Mouse (Mus musculus) midbrain, embryonic 10.5 days (tissue): ENCODE data around the gene Arpp21. TPM values are rescaled to one million over a fixed set of nuclear protein-coding genes. Genes with fewer than 3 reads are reported as not detected.

Experiments
- DNase-seq: peaks from one replicate; pipeline ENCODE4 v3.0.0-alpha.2; 2017; ENCODE audit warnings: low spot score
- H3K27ac ChIP-seq: fragments of 300-500 bp; sonication (generic); replicated peaks from 2 replicates; pipeline ENCODE4 v1.5.1; 2016; ENCODE audit warnings: mild to moderate bottlenecking
- H3K27me3 ChIP-seq: fragments of 300-500 bp; sonication (generic); 2 replicates; pipeline ENCODE4 v1.6.1; 2016; ENCODE audit warnings: low read depth, mild to moderate bottlenecking; ENCODE audit not compliant: poor library complexity, severe bottlenecking
- H3K36me3 ChIP-seq: fragments of 300-500 bp; sonication (generic); 2 replicates; pipeline ENCODE4 v1.6.1; 2016; ENCODE audit warnings: mild to moderate bottlenecking, moderate library complexity
- H3K4me1 ChIP-seq: fragments of 300-500 bp; sonication (generic); 2 replicates; pipeline ENCODE4 v1.6.1; 2016
- H3K4me3 ChIP-seq: fragments of 300-500 bp; sonication (generic); 2 replicates; pipeline ENCODE4 v1.5.1; 2016; ENCODE audit warnings: mild to moderate bottlenecking, moderate library complexity
- H3K9me3 ChIP-seq: fragments of 300-500 bp; sonication (generic); replicated peaks from 2 replicates; pipeline ENCODE4 v1.6.1; 2016; ENCODE audit warnings: mild to moderate bottlenecking
- WGBS: fragments of 180-500 bp; shearing (Covaris S2); methylation state at CpG from one replicate; pipeline ENCODE4 v1.1.7; 2016; 5-methylcytosine and 5-hydroxymethylcytosine counted together
- polyA plus RNA-seq: library from polyadenylated mRNA; unstranded; fragments of >200 nt; fragmentation: Nextera tagmentation; extraction: Ambion mirVana; gene quantifications from 2 replicates; pipeline ENCODE4 v1.2.1, GENCODE M21; 2016

Arpp21 gene
- polyA plus RNA-seq, 1 experiment from 2014 or later, result 1.1 TPM

DNA sequence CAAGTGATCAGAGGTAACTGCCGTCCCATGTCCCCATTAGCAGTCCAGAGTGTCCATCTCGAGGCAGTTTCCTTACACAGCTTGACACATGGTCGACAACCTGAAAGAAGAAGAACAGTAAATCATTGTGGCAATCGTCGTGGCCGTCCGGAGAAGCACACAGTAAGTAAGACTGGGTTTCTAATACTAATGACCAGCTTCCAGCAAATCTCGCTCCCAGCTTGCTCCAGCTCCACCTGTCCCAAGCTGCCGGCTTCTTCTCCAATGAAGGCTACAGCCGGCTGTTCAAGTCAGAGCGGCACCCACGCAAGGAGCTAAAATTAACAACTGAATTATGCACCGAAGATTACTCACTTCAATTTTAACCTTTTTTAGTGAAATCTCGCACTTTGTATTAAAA, 48.1 kb downstream of the Arpp21 start:
- Histone ChIP-seq H3K9me3 (no peaks in the 10 kb centered on the region), H3K4me1 (peaks cover 24% of the 10 kb centered on the region), H3K27ac (no peak overlapping the region), H3K4me3 (no peak overlapping the region), H3K27me3 (peaks cover 33% of the 10 kb centered on the region), H3K36me3 (no peaks in the 10 kb centered on the region)
- 50% methylated on average over 14 of the region's 14 CpGs for WGBS
- no peak for DNase-seq

DNA sequence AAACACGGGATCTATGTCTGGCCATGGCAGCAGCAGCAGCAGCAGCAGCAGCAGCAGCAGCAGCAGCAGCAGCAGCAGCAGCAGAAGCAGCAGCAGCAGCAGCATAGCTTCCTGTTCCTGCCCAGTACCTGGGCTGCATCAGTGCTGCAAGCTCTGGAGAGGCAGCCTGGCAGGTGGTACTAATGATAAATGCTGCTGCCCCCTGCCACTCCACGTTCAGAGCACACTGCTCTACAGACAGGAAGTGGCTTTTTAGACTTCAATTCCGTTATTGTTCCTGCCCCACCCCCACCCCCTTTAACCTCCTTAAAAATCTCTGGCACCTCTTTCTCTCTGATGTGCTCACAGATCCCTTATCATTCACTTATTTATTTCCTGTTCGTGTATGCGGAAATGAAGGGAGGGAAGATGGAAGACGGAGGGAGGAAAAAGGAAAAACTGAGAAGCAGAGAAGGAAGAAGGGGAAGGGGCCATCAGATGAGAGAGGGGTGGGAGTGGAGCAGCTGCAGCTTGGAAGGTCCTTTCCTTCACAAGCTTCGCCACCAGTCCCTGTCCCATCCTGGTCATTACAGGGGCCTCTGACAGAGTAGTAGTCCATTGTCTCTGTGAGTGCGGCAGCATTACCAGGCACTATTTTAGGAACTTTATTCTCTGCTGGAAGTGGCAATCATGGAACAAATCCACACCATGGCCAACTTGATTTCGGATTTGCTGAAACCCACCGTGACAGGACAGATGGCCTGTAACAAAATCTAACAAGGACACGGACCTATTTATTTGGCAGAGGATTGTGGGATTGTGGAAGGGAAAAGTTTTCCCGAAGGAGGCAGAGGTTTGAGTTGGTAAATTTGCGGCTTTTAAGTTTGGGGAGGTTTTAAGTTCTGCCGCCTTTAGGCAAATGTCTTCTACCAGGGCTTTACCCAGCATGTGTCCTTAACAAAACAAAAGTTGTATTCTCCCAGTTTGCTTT, 49.1 kb downstream of the Arpp21 start:
- WGBS, result 18% methylated on average over 14 of the region's 14 CpGs
- no peak for DNase-seq
- H3K4me3 ChIP-seq, result peak overlapping the region; percentile 21; the same call in 1 of the 2 replicates

GRCm38 (mm10) chr9:112185746-112186145, 50.0 kb downstream of the Arpp21 start:
- Histone ChIP-seq H3K4me3 (no peak overlapping the region), H3K27me3 (peaks cover 33% of the 10 kb centered on the region)
- 68% methylated on average over 10 of the region's 10 CpGs for WGBS

More for the DNA sequence above, 49.1 kb downstream of the Arpp21 start:
- Histone ChIP-seq H3K27me3 (peaks cover 33% of the 10 kb centered on the region), H3K27ac (peak overlapping the region; percentile 55; the same call in 1 of the 2 replicates), H3K9me3 (no peaks in the 10 kb centered on the region), H3K4me1 (peaks cover 24% of the 10 kb centered on the region), H3K36me3 (no peaks in the 10 kb centered on the region)

GRCm38 (mm10) chr9:112182738-112183137, 53.0 kb downstream of the Arpp21 start:
- Histone ChIP-seq H3K27ac (no peak overlapping the region), H3K9me3 (no peaks in the 10 kb centered on the region), H3K36me3 (no peaks in the 10 kb centered on the region), H3K4me3 (no peak overlapping the region), H3K27me3 (peaks cover 21% of the 10 kb centered on the region), H3K4me1 (peaks cover 20% of the 10 kb centered on the region)
- DNase-seq, result no peak
- WGBS, result 84% methylated on average over 3 of the region's 3 CpGs

More at GRCm38 (mm10) chr9:112185746-112186145, 50.0 kb downstream of the Arpp21 start:
- no peaks in the 10 kb centered on the region for H3K36me3 ChIP-seq
- H3K4me1 ChIP-seq, result peaks cover 24% of the 10 kb centered on the region
- no peak overlapping the region for H3K27ac ChIP-seq
- no peaks in the 10 kb centered on the region for H3K9me3 ChIP-seq
- DNase-seq, result no peak

GRCm38 (mm10) chr9:112180006-112180405, 55.7 kb downstream of the Arpp21 start:
- 88% methylated on average over 4 of the region's 4 CpGs for WGBS

GRCm38 (mm10) chr9:112178438-112178837, 57.3 kb downstream of the Arpp21 start:
- H3K27me3 ChIP-seq, result no peaks in the 10 kb centered on the region
- H3K36me3 ChIP-seq, result no peaks in the 10 kb centered on the region
- no peak for DNase-seq
- peaks cover 21% of the 10 kb centered on the region for H3K4me1 ChIP-seq
- H3K9me3 ChIP-seq, result no peaks in the 10 kb centered on the region
- H3K4me3 ChIP-seq, result no peak overlapping the region
- 83% methylated on average over 5 of the region's 5 CpGs for WGBS
- no peak overlapping the region for H3K27ac ChIP-seq

More at GRCm38 (mm10) chr9:112180006-112180405, 55.7 kb downstream of the Arpp21 start:
- peaks cover 6% of the 10 kb centered on the region for H3K4me1 ChIP-seq
- no peak for DNase-seq
- no peak overlapping the region for H3K27ac ChIP-seq
- no peaks in the 10 kb centered on the region for H3K27me3 ChIP-seq
- no peak overlapping the region for H3K4me3 ChIP-seq
- no peaks in the 10 kb centered on the region for H3K36me3 ChIP-seq
- no peaks in the 10 kb centered on the region for H3K9me3 ChIP-seq

DNA sequence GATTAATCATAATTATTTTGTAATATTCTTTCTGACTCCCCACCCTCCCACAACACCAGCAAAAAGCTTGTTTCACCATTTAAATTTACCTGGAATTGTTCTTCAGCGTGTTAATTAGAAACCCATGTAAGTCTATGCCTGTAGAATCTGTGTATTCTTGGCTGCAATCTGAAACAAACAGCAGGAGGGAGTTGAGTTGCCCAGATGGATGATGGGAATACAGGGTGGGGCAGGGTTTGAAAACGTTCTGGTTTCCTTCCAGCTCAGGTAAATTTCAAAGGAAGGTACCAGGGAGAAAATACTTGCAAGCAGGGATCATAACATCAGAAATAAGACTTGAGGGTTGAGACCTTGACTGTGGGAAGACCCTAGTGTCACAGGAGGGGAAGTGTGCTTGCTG, 58.2 kb downstream of the Arpp21 start:
- H3K36me3 ChIP-seq, result no peaks in the 10 kb centered on the region
- no peaks in the 10 kb centered on the region for H3K9me3 ChIP-seq
- no peak overlapping the region for H3K27ac ChIP-seq
- H3K27me3 ChIP-seq, result no peaks in the 10 kb centered on the region
- H3K4me1 ChIP-seq, result peaks cover 21% of the 10 kb centered on the region
- no peak overlapping the region for H3K4me3 ChIP-seq
- DNase-seq, result no peak
- WGBS, result 78% methylated on average over 2 of the region's 2 CpGs

DNA sequence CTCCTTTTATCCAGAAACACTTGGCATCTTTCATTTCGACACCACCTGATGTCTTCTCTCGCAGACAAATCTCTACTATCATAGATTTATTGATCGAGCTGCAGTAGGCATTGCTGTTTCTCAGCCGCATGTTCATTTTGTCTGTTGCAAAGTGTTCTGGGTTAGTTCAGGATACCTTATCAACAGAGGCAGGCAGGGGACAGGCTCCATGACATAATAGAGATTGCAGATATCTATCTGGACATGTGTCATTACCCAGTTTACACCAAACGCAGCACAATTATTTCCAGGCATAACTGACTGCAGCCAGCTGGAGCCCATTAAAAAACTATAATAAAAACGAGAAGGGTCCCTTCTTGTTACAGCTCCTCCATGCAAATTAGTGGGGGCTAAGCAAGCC, 59.4 kb downstream of the Arpp21 start:
- H3K9me3 ChIP-seq, result no peaks in the 10 kb centered on the region
- 88% methylated on average over 6 of the region's 6 CpGs for WGBS
- DNase-seq, result no peak

GRCm38 (mm10) chr9:112174407-112175357, 61.1 kb downstream of the Arpp21 start:
- no peaks in the 10 kb centered on the region for H3K36me3 ChIP-seq
- no peaks in the 10 kb centered on the region for H3K27me3 ChIP-seq
- peaks cover 21% of the 10 kb centered on the region for H3K4me1 ChIP-seq
- no peak overlapping the region; the same call in 1 of the 2 replicates for H3K4me3 ChIP-seq
- 31% methylated on average over 15 of the region's 15 CpGs for WGBS
- DNase-seq, result peak; percentile 39
- H3K9me3 ChIP-seq, result no peaks in the 10 kb centered on the region
- H3K27ac ChIP-seq, result peak overlapping the region; percentile 59

More for the DNA sequence above, 59.4 kb downstream of the Arpp21 start:
- H3K4me3 ChIP-seq, result no peak overlapping the region
- H3K4me1 ChIP-seq, result peaks cover 21% of the 10 kb centered on the region
- no peak overlapping the region for H3K27ac ChIP-seq
- H3K27me3 ChIP-seq, result no peaks in the 10 kb centered on the region
- H3K36me3 ChIP-seq, result no peaks in the 10 kb centered on the region

GRCm38 (mm10) chr9:112173778-112174177, 62.0 kb downstream of the Arpp21 start:
- no peak for DNase-seq
- H3K36me3 ChIP-seq, result no peaks in the 10 kb centered on the region
- peaks cover 21% of the 10 kb centered on the region for H3K4me1 ChIP-seq
- WGBS, result 91% methylated on average over 5 of the region's 5 CpGs
- H3K4me3 ChIP-seq, result no peak overlapping the region
- H3K27me3 ChIP-seq, result no peaks in the 10 kb centered on the region
- H3K27ac ChIP-seq, result no peak overlapping the region
- H3K9me3 ChIP-seq, result no peaks in the 10 kb centered on the region

GRCm38 (mm10) chr9:112164677-112165076, 71.1 kb downstream of the Arpp21 start:
- H3K4me3 ChIP-seq, result no peak overlapping the region
- 88% methylated on average over 4 of the region's 4 CpGs for WGBS
- no peak overlapping the region for H3K27ac ChIP-seq
- no peaks in the 10 kb centered on the region for H3K9me3 ChIP-seq
- no peaks in the 10 kb centered on the region for H3K36me3 ChIP-seq
- no peaks in the 10 kb centered on the region for H3K27me3 ChIP-seq
- H3K4me1 ChIP-seq, result no peaks in the 10 kb centered on the region
- DNase-seq, result no peak

DNA sequence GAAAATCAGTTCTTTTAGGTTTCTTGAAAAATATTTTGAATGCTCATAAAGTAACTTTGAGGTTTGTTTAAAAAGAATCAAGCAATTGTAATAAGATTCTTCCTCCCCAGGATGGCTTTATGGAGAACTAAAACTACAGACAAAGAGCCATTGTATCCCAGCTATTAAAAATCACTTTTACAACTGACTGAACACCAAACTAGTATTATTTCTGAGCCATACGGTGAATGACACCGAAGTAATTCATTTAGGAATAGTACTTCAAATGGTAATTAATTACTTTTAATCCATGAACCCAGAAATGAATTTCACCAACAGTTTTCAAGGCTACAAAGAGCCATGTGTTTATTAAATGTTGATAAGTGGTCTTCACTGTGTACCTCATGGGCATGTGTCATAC, 74.8 kb downstream of the Arpp21 start:
- H3K9me3 ChIP-seq, result no peaks in the 10 kb centered on the region
- no peaks in the 10 kb centered on the region for H3K27me3 ChIP-seq
- no peak overlapping the region for H3K27ac ChIP-seq
- H3K4me1 ChIP-seq, result no peaks in the 10 kb centered on the region
- no peak overlapping the region for H3K4me3 ChIP-seq
- DNase-seq, result no peak
- 83% methylated on average over 2 of the region's 2 CpGs for WGBS
- no peaks in the 10 kb centered on the region for H3K36me3 ChIP-seq
